Mouse (Mus musculus): ENCODE results near the gene Crip2.
A peak's percentile ranks its signal among the peaks of the same experiment; 100 is the strongest.

Crip2 gene

GRCm38 (mm10) chr12:113132567-113132966, 7.5 kb upstream of the Crip2 start:
- DNase-seq: no peak

GRCm38 (mm10) chr12:113133260-113133659, 6.8 kb upstream of the Crip2 start:
- no peak for DNase-seq

- no peak for DNase-seq
Measured at GRCm38 (mm10) chr12:113133861-113134403, 6.1 kb upstream of the Crip2 start.

GRCm38 (mm10) chr12:113134502-113134901, 5.5 kb upstream of the Crip2 start:
- DNase-seq: no peak

GRCm38 (mm10) chr12:113135401-113135800, 4.6 kb upstream of the Crip2 start:
- DNase-seq: no peak

- DNase-seq: no peak
Measured at GRCm38 (mm10) chr12:113136492-113137020, 3.5 kb upstream of the Crip2 start.

- DNase-seq: no peak
Measured at GRCm38 (mm10) chr12:113137260-113138213, 2.5 kb upstream of the Crip2 start.

- DNase-seq: no peak
Measured at GRCm38 (mm10) chr12:113138291-113138690, 1.7 kb upstream of the Crip2 start.

GRCm38 (mm10) chr12:113138901-113139864, 853 bp upstream of the Crip2 start:
- DNase-seq: no peak

- DNase-seq: no peak
Measured at GRCm38 (mm10) chr12:113140616-113141411, 778 bp downstream of the Crip2 start.

GRCm38 (mm10) chr12:113141531-113141973, 1.5 kb downstream of the Crip2 start:
- no peak for DNase-seq

GRCm38 (mm10) chr12:113142021-113142975, 2.3 kb downstream of the Crip2 start:
- DNase-seq: no peak

- no peak for DNase-seq
Measured at GRCm38 (mm10) chr12:113143164-113143563, 3.1 kb downstream of the Crip2 start.

- DNase-seq: peak in 1 of 2 experiments; percentile 58
Measured at GRCm38 (mm10) chr12:113144001-113144756, 4.1 kb downstream of the Crip2 start.

GRCm38 (mm10) chr12:113144886-113145285, 4.8 kb downstream of the Crip2 start:
- DNase-seq: no peak

- DNase-seq: no peak
Measured at GRCm38 (mm10) chr12:113145591-113145990, 5.6 kb downstream of the Crip2 start.

- DNase-seq: peak; percentile 82 to 93
Measured at GRCm38 (mm10) chr12:113146112-113147057, 6.3 kb downstream of the Crip2 start, which contains the start of gene Crip1. Crip1 (plus strand) TSS chr12:113146316.

GRCm38 (mm10) chr12:113147481-113147880, 7.4 kb downstream of the Crip2 start:
- no peak for DNase-seq

Data from spleen, adult 18-20 months (tissue).